Mouse (Mus musculus) c-Kit-positive CD71-negative TER-119-negative erythroid progenitor cells, embryonic 14.5 days (primary cell): ENCODE measurements around the gene Hs2st1.

Experiments used
- DNase-seq: peaks from one replicate; pipeline ENCODE4 v3.0.0-alpha.2; 2013; ENCODE audit warnings: low read depth

Gene Hs2st1

DNA sequence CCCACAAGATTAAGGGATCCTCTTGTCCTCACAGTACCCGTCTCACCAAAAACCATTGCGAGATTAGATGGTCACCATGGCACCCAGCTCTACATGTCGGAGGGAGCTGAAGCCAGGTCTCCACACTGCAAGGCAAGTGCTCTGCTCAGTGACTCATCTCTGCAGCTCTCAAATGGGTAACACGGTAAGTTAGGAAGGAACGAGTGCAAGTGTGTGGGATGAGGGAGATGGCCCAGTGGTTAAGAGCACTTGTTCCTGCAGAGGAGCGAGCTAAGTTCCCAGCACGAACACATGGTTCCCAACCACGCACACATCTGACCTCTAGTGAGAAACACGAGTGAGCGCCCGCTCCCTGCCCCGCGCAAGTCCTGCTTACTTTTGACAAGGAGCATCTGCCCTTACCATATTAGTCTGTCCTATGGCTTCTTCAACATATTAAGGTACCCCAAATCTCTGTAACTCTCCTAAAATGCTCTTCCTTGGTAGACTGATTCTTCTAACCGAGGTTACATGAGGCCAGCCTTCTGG lies 132.0 kb downstream of the Hs2st1 start:
- no peak for DNase-seq

- DNase-seq, result no peak
Measured at GRCm38 (mm10) chr3:144436076-144436475, 133.9 kb downstream of the Hs2st1 start.

GRCm38 (mm10) chr3:144435281-144435680 lies 134.7 kb downstream of the Hs2st1 start:
- no peak for DNase-seq

GRCm38 (mm10) chr3:144434276-144434675 lies 135.7 kb downstream of the Hs2st1 start:
- no peak for DNase-seq

- no peak for DNase-seq
Measured at GRCm38 (mm10) chr3:144433039-144433438, 136.9 kb downstream of the Hs2st1 start.

GRCm38 (mm10) chr3:144432143-144432577 lies 137.8 kb downstream of the Hs2st1 start:
- no peak for DNase-seq

DNA sequence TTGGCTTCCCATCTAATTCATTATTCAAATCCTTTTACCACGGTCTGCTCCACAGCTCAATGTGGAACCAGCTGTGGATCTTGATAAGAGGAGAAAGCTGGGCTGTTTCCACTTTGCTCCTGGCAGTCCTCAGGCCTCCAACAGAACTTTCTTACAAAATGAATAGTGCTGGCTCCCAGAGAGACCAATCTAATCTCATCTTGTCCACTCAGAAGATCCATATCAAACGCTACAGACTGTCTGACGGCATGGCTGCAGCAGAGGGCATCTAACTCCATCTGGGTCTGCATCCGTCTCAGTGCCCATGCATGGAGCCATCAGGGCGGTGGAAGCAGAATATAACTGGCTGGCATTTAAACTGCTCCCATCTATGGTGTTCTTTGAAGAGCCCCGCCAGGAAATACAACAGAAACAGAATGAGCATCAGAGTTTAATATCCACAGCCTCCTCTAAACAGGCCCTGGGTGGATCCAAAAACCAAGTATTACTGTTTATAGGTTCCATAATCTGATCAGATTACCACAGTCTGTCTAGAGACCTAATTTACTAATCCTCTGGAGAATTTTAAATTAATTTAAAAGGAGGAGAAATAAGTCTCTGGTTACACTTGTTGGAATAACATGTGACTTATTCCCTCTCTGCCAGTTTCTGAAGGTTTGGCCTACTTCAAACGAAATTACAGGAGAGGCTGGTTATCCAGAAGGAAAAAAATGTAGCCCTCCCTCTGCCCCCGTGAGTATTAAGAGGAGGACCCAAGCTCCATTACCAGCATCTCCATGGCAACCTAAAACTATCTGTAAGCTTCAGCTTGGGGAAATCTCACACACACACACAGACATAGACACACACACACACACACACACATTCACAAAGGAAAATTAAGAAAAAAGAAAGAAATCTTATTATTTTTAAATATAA lies 141.2 kb downstream of the Hs2st1 start:
- DNase-seq, result no peak

GRCm38 (mm10) chr3:144425041-144425448 lies 144.9 kb downstream of the Hs2st1 start:
- no peak for DNase-seq

- DNase-seq, result no peak
Measured at GRCm38 (mm10) chr3:144421404-144422180, 148.4 kb downstream of the Hs2st1 start.

GRCm38 (mm10) chr3:144413821-144414220 lies 156.2 kb downstream of the Hs2st1 start:
- DNase-seq, result no peak

- DNase-seq, result no peak
Measured at GRCm38 (mm10) chr3:144412538-144413272, 157.3 kb downstream of the Hs2st1 start.

- DNase-seq, result no peak
Measured at GRCm38 (mm10) chr3:144411650-144412278, 158.2 kb downstream of the Hs2st1 start.

DNA sequence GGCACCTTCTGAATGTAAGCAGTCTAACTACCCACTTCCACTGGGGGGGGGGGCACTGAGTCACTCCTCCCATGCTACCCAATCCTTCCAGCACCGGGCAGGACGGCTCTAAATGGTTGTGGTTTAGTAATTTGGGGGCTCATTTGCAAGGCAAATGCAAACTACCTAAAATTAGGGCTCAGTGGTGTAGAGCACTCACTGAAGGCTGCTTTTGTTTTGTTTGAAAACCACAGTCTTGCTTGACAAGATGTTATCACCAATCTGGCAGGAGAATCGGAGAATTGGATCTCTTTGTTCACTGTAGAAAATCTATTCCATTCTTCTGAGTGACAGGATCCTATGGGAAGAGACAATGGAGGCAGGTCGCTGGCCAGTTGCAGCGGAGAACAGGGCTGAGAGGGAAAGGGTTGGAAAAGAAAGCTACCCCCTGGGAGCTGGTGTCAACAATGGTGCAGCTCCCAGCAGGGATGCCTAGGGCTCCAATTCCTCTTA lies 158.9 kb downstream of the Hs2st1 start:
- no peak for DNase-seq

DNA sequence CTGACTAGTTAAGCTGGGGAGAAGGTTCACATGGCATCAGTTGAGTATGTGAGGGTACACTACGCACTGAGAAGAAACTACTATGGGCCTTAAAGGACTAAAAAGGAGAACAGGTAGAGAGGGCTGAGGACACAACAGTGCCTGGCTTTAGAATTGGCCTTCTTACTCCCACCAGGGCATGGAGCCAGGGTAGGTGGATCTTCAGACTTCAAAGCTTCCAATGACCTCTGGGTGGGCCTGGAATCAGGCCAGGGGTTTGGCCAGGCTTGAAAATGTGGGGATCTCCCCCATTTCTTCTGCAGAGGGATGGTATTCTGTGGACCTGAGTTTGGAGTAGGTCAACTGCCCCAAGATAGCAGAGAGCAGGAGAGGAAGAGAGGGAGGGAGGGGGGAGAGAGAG lies 161.0 kb downstream of the Hs2st1 start:
- no peak for DNase-seq

DNA sequence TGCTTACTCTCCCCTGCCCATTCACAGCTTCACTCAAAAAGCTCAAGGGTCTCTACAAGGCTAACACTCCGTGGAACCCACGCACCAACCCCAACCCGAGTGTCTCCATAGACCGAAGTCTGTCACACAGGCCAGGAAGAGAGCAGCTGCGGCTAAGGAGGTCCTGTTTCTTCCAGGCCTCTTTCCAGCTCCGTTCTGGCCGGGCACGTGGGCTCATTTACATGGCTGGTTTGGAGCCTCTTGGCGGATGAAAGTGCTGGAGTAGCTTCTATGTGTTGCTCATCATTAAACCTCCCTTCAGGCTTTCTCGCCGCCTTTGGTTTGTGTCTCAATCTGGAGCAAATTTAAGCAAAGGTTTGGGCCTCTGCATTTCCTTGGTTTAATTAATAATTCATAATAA lies 164.7 kb downstream of the Hs2st1 start:
- DNase-seq, result no peak

DNA sequence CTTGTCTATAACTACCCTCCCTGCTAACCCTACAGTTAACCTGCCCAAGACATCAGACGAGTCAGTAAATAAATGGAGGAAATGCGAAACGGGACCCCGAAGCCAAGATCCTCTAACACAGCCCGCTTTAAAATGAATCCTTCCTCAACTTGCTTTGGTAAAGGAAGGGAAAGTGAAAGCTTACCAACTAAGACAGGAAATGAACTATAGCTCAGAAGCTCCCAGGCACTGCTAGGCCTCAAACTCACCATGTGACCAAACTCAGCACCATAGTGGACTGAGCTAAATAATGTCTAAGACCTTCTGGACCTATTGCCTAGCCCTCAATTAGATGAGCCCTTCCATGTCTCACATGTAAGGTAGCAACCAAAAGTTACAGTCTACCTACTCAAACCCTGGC lies 168.7 kb downstream of the Hs2st1 start:
- DNase-seq, result no peak

DNA sequence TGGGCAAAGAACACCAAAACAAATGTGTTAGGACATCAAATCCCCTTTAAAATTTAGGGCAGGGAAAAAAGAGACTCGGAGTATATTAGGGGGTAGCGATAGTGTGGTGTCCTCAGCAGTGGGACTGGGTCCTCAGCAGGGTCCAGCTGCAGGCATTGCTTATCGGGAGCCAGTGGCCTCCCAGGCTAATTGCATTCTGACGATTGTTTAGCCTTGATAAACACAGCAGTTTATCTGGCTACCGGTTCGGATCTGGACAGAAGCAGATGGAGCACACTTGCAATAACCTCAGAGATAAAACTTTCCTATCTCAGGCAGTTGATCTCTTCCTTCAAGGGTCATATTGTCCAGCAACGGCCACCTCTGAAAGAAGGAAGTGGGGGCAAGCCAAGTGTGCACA lies 169.1 kb downstream of the Hs2st1 start:
- DNase-seq, result no peak

- DNase-seq, result no peak
Measured at GRCm38 (mm10) chr3:144400374-144400773, 169.6 kb downstream of the Hs2st1 start.

DNA sequence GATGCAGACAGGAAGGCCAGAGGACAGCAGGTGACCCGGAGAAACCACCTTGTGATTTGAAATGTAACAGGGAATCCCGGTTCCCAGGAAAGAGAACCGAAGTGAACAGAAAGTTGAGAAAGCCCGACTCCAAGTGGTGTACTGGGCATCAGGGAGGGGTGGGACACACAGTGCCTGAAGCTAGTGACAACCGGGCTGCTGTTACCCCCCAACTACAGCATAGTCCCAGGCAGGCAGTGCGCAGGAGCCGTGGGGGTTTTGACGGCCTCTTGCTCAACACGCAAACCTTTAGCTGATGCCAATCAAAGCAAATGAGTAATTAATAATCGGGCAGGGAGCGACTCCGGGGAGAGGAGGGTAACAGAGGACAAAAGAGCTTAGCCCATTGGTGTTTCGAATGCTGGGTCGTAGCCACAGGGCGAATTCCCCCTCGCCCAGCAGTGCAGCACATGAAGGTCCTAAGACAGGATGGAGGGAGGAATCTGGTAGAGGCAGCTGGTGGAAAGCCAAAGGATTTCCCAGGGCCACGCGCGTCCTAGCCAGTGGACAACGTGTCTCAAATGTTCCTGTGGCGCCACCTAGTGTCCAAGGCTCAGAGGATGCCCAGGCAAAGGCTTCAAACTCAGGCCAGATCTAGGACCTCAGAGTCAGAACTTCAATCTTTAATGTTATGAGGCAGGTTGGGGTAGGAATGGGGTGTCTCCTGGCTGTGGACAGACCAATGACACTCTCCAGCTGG lies 170.5 kb downstream of the Hs2st1 start:
- DNase-seq, result peak; percentile 76

DNA sequence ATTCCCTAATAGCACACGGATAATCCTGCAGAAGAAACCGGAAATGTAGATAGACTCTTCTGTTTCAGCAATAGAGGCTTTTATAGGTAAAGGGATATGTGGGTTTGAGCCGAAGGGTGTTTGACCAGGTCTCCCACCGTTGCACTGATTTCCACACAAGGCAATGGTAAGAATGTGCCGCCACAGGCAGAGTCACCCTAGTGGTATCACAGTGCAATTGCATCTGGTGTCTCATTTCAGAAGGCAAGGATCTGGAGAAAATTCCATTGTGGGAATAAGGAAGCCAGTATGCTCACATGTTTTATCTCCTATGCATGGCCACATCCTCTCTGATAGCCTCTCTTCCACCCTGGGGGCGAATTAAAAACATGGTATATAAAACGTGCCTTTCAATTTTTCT lies 171.8 kb downstream of the Hs2st1 start:
- DNase-seq, result no peak

- no peak for DNase-seq
Measured at GRCm38 (mm10) chr3:144396478-144396877, 173.5 kb downstream of the Hs2st1 start.
